Mouse (Mus musculus): ENCODE measurements around the gene Sox12. TPM values are rescaled to one million over a fixed set of nuclear protein-coding genes. Genes with fewer than 3 reads are reported as not detected.

Gene Sox12
- 0.77 and 0.99 TPM in 2 replicates for polyA plus RNA-seq (2015; fragmentation: Nextera tagmentation; extraction: Ambion mirVana)

DNA sequence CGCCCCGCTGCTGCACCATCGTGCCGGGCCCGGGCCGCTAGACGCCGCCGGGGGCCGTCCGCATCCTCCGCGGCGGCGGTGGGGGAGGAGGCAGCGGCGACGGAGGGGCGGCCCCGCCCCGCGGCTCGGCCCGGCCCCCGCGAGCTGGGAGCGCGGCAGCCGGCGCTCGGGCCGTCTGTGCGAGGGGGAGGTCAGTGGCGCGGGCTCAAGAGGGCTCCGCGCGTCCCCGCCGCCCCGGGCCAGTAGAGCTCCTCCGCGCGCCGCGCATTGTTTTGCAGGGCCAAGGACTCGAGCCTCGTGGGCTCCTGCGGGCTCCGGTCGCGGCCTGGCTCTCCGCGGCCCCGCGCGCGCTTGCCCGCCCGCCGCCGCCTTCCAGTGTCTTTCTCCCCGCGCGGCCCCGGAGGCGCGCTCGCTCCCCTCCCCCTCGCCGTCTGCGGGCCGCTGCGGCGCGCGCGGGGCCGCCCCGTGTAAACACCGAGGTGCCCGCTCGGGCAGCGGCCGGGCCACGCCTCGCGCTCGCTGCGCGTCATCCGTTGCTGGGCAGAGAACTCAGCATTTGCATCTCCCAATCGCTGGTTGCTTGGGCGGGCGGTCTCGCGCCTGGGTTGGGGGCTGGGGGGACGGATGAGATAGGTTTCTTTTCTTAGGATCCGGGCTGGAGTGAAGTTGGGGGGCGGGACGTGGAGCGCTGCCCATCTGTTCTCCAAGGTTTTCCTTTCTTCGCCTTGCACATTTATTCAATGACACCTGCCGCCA lies at the start of gene Sox12:
TSS of gene Sox12 (minus strand) at position 384 of the 756 bp plus-strand sequence.
- Histone ChIP-seq H3K27me3 (ENCODE audit: control insufficient read depth, insufficient read depth, low read depth, low read length) (no peaks in the 10 kb centered on the region), H3K4me1 (ENCODE audit: control insufficient read depth, low read depth, low read length) (peaks cover 42% of the 10 kb centered on the region), H3K9ac (ENCODE audit: low read depth, low read length) (peak within 1 kb of the TSS; percentile 83), H3K36me3 (ENCODE audit: control insufficient read depth, insufficient read depth) (no peaks in the 10 kb centered on the region), H3K4me3 (ENCODE audit: low read depth, low read length) (peak within 1 kb of the TSS; percentile 79), H3K27ac (ENCODE audit: low read length) (peak within 1 kb of the TSS; percentile 93), H3K9me3 (replicated peaks; ENCODE audit: control insufficient read depth, low read length) (no peaks in the 10 kb centered on the region), H3K4me2 (ENCODE audit: low read depth, low read length) (peak within 1 kb of the TSS; percentile 90)
- 0% methylated on average over 83 of the region's 104 CpGs for WGBS (ENCODE audit: insufficient replicate concordance)
- peak; percentile 66 for ATAC-seq (ENCODE audit: low read depth)

DNA sequence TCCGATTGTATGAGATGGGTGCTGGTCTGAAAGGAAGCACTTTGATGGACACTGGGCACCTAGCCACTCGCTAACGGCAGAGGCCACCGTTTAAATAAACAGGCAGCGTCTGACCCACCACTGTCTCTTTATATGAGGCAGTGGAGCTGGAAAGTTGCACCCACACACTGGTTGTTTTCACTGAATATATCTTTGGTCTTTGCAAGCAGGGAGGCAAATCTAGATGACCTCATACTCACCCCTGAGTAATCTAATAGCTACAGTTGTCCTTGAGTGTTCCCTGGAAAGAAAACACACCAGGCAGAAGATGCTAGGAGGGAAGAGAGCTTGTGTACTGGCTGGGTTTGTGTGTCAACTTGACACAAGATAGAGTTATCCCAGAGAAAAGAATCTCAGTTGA lies 49.6 kb upstream of the Sox12 start:
- ATAC-seq (ENCODE audit: low read depth): no peak
- no peaks in the 10 kb centered on the region for H3K4me1 ChIP-seq (ENCODE audit: control insufficient read depth, low read depth, low read length)
- no peaks in the 10 kb centered on the region for H3K9me3 ChIP-seq (replicated peaks; ENCODE audit: control insufficient read depth, low read length)
- no peak overlapping the region for H3K9ac ChIP-seq (ENCODE audit: low read depth, low read length)
- no peaks in the 10 kb centered on the region for H3K27me3 ChIP-seq (ENCODE audit: control insufficient read depth, insufficient read depth, low read depth, low read length)
- WGBS (ENCODE audit: insufficient replicate concordance): 43% methylated on average over 5 of the region's 5 CpGs
- no peak overlapping the region for H3K27ac ChIP-seq (ENCODE audit: low read length)
- no peak overlapping the region for H3K4me2 ChIP-seq (ENCODE audit: low read depth, low read length)
- no peak overlapping the region for H3K4me3 ChIP-seq (ENCODE audit: low read depth, low read length)
- H3K36me3 ChIP-seq (ENCODE audit: control insufficient read depth, insufficient read depth): no peaks in the 10 kb centered on the region

DNA sequence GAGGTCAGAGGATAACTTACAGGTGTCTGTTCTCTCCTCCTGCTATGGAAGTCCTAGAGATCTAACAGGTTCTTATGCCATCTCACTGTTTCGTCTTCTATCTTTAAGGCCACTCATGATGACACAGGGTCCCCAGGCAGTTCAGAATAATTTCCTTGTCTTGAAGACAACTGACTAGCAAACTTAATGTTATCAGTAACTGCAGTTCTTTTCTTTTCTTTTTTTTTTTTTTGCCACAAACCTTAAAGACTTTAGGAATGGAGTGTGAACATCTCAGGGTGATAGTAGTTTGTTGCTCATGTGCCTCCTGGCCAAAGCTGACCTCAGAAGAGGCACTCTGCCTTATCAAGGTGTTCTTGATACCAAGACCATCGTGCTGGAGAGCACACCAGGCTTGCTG lies 48.8 kb upstream of the Sox12 start:
- H3K27me3 ChIP-seq (ENCODE audit: control insufficient read depth, insufficient read depth, low read depth, low read length): no peaks in the 10 kb centered on the region
- H3K4me3 ChIP-seq (ENCODE audit: low read depth, low read length): no peak overlapping the region
- H3K9ac ChIP-seq (ENCODE audit: low read depth, low read length): no peak overlapping the region
- no peaks in the 10 kb centered on the region for H3K4me1 ChIP-seq (ENCODE audit: control insufficient read depth, low read depth, low read length)
- no peak overlapping the region for H3K4me2 ChIP-seq (ENCODE audit: low read depth, low read length)
- H3K36me3 ChIP-seq (ENCODE audit: control insufficient read depth, insufficient read depth): no peaks in the 10 kb centered on the region
- 14% methylated on average over 2 of the region's 2 CpGs for WGBS (ENCODE audit: insufficient replicate concordance)
- H3K27ac ChIP-seq (ENCODE audit: low read length): no peak overlapping the region
- no peak for ATAC-seq (ENCODE audit: low read depth)
- no peaks in the 10 kb centered on the region for H3K9me3 ChIP-seq (replicated peaks; ENCODE audit: control insufficient read depth, low read length)

DNA sequence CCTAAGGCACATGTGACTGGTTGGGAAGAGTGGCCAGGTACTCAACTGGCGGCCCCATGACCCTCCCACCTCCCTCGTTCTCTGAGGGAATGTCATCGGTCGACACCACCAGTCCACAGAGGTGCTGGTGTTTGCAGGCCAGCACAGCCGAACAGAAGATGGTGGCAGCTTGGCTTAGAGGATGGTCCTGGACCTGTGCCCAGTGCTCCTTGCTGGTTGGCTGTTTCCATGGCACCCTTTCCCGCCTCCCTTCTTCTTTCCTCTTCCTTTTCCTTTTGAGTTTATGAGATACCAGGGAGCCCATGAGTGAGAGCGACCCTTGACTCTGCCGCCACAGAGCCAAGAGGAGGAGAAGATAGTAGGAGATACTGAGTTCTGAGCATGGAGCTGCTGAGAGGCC lies 45.4 kb upstream of the Sox12 start:
- no peaks in the 10 kb centered on the region for H3K4me1 ChIP-seq (ENCODE audit: control insufficient read depth, low read depth, low read length)
- H3K9ac ChIP-seq (ENCODE audit: low read depth, low read length): no peak overlapping the region
- H3K4me3 ChIP-seq (ENCODE audit: low read depth, low read length): no peak overlapping the region
- H3K27me3 ChIP-seq (ENCODE audit: control insufficient read depth, insufficient read depth, low read depth, low read length): no peaks in the 10 kb centered on the region
- no peak overlapping the region for H3K27ac ChIP-seq (ENCODE audit: low read length)
- WGBS (ENCODE audit: insufficient replicate concordance): 70% methylated on average over 8 of the region's 8 CpGs
- H3K4me2 ChIP-seq (ENCODE audit: low read depth, low read length): no peak overlapping the region
- no peak for ATAC-seq (ENCODE audit: low read depth)
- H3K36me3 ChIP-seq (ENCODE audit: control insufficient read depth, insufficient read depth): no peaks in the 10 kb centered on the region
- H3K9me3 ChIP-seq (replicated peaks; ENCODE audit: control insufficient read depth, low read length): no peaks in the 10 kb centered on the region

DNA sequence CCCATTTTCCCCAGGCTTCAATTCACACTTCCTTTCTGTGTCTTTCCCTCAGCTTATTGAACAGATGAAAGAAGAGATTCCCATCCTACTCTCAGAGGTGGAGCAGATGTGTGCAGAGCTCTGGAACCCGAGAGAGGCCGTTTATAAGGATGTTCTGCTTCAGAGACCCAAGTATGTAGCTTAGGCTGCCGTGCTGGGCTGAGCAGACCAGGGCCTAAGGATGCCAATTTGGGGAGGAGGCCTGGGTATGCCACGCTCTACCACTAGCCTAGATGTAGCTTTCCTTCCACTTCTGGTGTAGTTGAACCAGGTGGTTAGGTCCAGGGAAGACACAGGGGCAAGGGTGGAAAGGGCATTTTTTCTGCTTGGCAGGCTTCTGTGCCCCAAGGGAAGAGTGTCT lies 44.5 kb upstream of the Sox12 start:
- H3K4me3 ChIP-seq (ENCODE audit: low read depth, low read length): no peak overlapping the region
- no peak for ATAC-seq (ENCODE audit: low read depth)
- H3K27ac ChIP-seq (ENCODE audit: low read length): no peak overlapping the region
- H3K9me3 ChIP-seq (replicated peaks; ENCODE audit: control insufficient read depth, low read length): no peaks in the 10 kb centered on the region
- no peak overlapping the region for H3K9ac ChIP-seq (ENCODE audit: low read depth, low read length)
- no peak overlapping the region for H3K4me2 ChIP-seq (ENCODE audit: low read depth, low read length)
- no peaks in the 10 kb centered on the region for H3K27me3 ChIP-seq (ENCODE audit: control insufficient read depth, insufficient read depth, low read depth, low read length)
- WGBS (ENCODE audit: insufficient replicate concordance): 60% methylated on average over 4 of the region's 4 CpGs
- H3K36me3 ChIP-seq (ENCODE audit: control insufficient read depth, insufficient read depth): no peaks in the 10 kb centered on the region
- H3K4me1 ChIP-seq (ENCODE audit: control insufficient read depth, low read depth, low read length): peaks cover 1% of the 10 kb centered on the region; the same call in 1 of the 2 replicates

DNA sequence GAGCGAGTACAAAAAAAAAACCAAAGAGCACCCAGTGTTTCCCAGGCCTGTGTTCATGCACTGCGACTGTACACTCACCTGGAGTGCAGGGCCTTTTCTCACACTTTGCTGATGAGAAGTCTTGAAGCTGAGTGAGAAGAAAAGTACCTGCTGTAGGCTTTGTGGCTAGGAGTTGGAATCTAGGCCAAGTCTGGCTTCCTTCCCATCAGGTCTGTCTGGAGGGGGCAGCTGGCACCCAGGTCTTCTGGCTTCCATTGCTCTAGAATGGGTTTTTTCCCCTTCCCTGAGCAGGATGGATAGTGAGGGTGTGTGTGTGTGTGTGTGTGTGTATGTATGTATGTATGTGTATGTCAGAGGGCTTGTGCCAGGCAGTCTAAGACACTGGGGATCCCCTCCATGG lies 42.0 kb upstream of the Sox12 start:
- Histone ChIP-seq H3K4me2 (ENCODE audit: low read depth, low read length) (no peak overlapping the region), H3K27ac (ENCODE audit: low read length) (no peak overlapping the region), H3K9ac (ENCODE audit: low read depth, low read length) (no peak overlapping the region), H3K27me3 (ENCODE audit: control insufficient read depth, insufficient read depth, low read depth, low read length) (no peaks in the 10 kb centered on the region), H3K36me3 (ENCODE audit: control insufficient read depth, insufficient read depth) (no peaks in the 10 kb centered on the region), H3K4me1 (ENCODE audit: control insufficient read depth, low read depth, low read length) (peaks cover 5% of the 10 kb centered on the region; the same call in 1 of the 2 replicates), H3K4me3 (ENCODE audit: low read depth, low read length) (no peak overlapping the region), H3K9me3 (replicated peaks; ENCODE audit: control insufficient read depth, low read length) (no peaks in the 10 kb centered on the region)
- no peak for ATAC-seq (ENCODE audit: low read depth)
- WGBS (ENCODE audit: insufficient replicate concordance): 61% methylated on average over 2 of the region's 2 CpGs

DNA sequence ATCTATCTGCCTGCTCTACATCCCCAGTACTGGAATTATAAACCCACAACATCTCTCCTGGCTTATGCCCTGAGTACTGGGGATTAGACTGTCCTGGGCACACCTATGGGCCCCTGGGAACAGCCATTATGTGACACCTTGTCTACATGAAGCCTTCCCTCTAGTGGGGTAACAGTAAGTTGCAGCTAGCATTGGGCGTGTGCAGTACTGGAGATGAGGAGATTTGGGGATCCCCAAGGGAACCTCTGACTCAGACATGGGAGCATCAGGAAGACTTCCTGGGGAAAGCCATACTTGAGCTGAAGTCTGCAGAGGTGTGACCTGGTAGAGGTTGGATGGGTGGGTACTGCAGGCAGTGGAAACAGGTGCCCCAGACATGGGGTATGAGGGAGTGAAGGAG lies 41.1 kb upstream of the Sox12 start:
- no peak overlapping the region for H3K4me3 ChIP-seq (ENCODE audit: low read depth, low read length)
- H3K36me3 ChIP-seq (ENCODE audit: control insufficient read depth, insufficient read depth): no peaks in the 10 kb centered on the region
- H3K9ac ChIP-seq (ENCODE audit: low read depth, low read length): no peak overlapping the region
- H3K9me3 ChIP-seq (replicated peaks; ENCODE audit: control insufficient read depth, low read length): no peaks in the 10 kb centered on the region
- no peak overlapping the region for H3K4me2 ChIP-seq (ENCODE audit: low read depth, low read length)
- no peaks in the 10 kb centered on the region for H3K27me3 ChIP-seq (ENCODE audit: control insufficient read depth, insufficient read depth, low read depth, low read length)
- H3K27ac ChIP-seq (ENCODE audit: low read length): no peak overlapping the region
- ATAC-seq (ENCODE audit: low read depth): no peak
- H3K4me1 ChIP-seq (ENCODE audit: control insufficient read depth, low read depth, low read length): peaks cover 5% of the 10 kb centered on the region; the same call in 1 of the 2 replicates
- 54% methylated on average over 1 of the region's 1 CpGs for WGBS (ENCODE audit: insufficient replicate concordance)

DNA sequence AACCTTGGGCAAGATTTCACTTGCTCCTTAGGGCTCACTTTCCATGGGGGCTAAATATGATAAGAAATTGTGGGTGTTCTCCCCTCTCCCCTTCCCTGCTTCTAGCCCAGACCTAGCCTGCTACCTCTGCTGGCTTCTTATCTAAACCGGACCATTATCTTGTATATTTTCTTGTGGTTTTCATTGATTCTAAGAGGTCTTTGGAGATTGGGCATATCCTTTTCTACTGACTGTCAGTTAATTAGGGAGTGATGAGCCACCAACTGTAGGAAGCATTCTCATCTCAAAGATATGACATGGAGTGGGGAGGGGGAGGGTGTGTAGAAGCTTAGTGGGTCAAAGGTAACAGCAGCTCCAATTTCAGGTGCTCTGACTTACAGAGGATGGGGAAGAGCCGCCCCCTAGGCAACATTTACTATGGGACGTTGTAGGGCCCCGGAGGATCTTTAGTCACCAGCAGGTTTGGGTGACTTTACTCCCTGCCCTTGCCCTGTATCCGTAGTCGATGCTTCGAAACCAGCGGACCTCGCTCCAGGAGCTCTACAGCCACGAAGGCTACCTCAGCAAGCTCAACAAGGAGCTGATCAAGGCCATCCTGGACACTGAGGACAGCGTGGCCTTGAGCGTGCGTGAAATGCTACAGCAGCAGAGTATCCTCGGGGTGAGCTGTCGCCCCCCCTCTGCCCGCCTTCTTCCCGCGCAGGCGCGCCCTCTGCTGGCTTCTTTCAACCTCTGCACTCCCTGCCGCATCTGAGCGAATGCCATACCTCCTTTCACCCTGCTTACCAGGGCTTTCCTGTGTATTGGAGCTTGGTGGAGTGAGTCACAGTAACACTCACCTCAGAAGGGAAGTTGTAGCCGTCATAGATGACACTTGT lies 39.4 kb upstream of the Sox12 start:
- peak; percentile 67 for ATAC-seq (ENCODE audit: low read depth)
- Histone ChIP-seq H3K4me2 (ENCODE audit: low read depth, low read length) (peak overlapping the region; percentile 68), H3K4me1 (ENCODE audit: control insufficient read depth, low read depth, low read length) (peaks cover 5% of the 10 kb centered on the region; the same call in 1 of the 2 replicates), H3K9me3 (replicated peaks; ENCODE audit: control insufficient read depth, low read length) (no peaks in the 10 kb centered on the region), H3K36me3 (ENCODE audit: control insufficient read depth, insufficient read depth) (no peaks in the 10 kb centered on the region), H3K4me3 (ENCODE audit: low read depth, low read length) (peak overlapping the region; percentile 47), H3K27ac (ENCODE audit: low read length) (no peak overlapping the region), H3K9ac (ENCODE audit: low read depth, low read length) (no peak overlapping the region), H3K27me3 (ENCODE audit: control insufficient read depth, insufficient read depth, low read depth, low read length) (no peaks in the 10 kb centered on the region)
- WGBS (ENCODE audit: insufficient replicate concordance): 1% methylated on average over 23 of the region's 23 CpGs
